Mouse (Mus musculus) cerebellum, adult 8-10 months (tissue): ENCODE results near the gene Mzf1.

Experiments
- DNase-seq: peaks from one replicate; pipeline ENCODE4 v3.0.0; 2022

The Mzf1 gene

DNA sequence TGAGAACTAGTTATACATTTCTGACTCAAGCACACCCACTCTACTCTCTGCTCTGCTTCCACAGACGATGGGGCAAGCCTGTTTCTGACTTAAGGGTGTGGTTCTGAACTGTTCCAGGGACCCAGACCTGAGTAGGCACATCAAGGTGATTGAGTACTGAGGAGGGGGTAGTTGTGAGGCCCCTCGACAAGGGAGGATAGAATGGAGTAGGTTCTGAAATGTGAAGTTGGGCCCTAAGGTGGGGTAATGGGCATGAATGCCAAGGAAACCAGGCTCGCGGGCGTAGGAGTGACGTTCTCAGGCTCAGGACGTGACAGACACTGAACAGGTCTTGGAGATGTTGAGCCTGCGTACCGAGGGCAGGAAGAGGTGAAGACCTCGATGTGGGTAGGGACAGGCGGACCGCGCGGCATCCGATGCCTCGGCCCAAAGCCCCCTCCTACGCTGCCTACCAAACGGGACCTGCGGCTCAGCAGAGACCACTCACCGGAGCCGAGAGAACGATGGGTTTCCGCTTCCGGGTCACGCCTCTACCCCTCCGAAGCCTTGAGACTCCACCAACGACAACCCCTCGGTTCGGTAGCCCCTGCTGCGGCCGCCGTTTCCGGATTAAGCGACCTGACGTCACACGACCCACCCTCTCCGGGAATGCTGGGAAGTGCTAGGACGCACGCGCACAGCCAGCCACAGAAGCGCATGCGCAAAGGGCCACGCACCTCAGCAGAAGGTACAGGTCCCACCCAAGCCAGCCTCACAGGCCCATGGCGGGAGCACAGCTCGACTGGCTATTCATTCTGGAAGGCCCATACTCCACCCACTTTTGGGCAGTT, 20.2 kb downstream of the Mzf1 start, which contains the start of gene Chmp2a:
Gene Chmp2a, minus strand, starts transcription at position 660 of the 830 bp plus-strand sequence.
- DNase-seq = peak; percentile 97

GRCm38 (mm10) chr7:13033451-13034147, 21.0 kb downstream of the Mzf1 start:
- peak; percentile 28 for DNase-seq

- no peak for DNase-seq
These were observed 22.0 kb downstream of the Mzf1 start for GRCm38 (mm10) chr7:13032541-13032940.

GRCm38 (mm10) chr7:13031983-13032382, 22.6 kb downstream of the Mzf1 start:
- no peak for DNase-seq

DNA sequence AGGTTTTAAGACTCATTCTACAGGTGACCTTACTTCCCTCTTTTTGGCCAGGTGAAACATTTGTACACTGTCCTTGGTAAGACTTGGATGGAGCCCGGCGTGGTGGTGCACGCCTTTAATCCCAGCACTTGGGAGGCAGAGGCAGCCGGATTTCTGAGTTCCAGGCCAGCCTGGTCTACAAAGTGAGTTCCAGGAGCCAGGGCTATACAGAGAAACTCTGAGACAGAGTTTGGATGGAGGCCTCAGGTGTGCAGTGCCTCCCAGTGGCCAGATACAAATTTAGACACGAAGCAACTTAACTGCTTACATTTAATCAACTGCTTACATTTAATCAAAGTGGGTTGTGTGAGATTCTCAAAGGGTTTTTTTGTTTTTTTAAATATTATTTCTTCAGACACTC, 23.5 kb downstream of the Mzf1 start:
- DNase-seq = no peak

GRCm38 (mm10) chr7:13028986-13029385, 25.6 kb downstream of the Mzf1 start:
- no peak for DNase-seq

- DNase-seq = no peak
These were observed 29.0 kb downstream of the Mzf1 start for GRCm38 (mm10) chr7:13025511-13026112.

- DNase-seq = peak; percentile 82
These were observed 29.8 kb downstream of the Mzf1 start for GRCm38 (mm10) chr7:13024805-13025204.

- DNase-seq = peak; percentile 98
These were observed 30.4 kb downstream of the Mzf1 start for GRCm38 (mm10) chr7:13023928-13024731.

DNA sequence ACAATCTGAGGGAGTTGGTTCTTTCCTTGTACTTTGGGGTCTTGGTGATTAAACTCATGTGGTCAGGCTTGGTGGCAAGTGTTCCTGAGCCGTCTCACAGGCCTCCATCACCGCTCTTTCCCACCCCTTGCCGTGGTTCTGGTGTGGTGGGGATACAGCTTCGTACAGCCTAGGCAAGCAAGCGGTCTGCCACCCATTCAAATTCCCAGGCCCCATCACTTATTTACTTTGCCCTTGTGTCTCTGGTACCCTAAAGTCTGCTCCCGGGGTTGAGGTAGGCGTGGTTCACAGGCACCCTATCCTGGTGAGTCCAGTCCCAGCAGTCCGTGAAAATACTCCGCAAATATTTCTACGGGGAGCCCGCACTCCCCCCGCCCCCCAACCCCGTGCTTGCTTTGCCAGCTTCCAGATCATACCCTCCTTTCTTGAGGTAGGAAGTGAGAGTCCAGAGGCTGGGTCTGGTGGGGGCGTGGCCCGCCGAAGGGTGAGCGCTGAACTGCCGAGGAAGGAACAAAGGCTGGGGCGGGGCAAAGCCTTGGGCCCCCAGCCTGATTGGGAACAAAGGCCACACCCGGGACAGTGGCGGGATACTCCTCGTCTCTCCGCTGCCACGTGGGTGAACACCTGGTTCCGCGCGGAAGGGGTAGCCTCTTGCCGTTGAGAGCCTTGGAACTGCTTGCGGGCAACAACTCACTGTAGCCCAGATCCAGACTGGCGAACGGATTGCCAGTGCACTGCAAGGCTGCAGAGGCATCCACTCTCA, 31.6 kb downstream of the Mzf1 start:
- peak; percentile 56 for DNase-seq

DNA sequence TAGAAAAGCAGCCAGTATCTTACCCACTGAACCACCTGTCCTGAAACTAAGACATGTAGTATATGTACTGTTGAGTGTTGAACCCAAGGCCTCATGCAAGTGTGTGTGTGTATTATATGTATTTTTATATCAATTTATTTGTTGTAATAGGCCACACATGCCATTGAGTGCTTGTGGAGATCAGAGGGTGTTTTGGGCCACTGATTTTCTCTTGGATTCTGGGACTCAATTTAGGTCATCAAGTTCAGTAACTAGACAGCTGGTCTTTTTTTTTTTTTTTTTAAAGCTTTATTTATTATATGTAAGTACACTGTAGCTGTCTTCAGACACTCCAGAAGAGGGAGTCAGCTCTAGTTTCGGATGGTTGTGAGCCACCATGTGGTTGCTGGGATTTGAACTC, 39.3 kb downstream of the Mzf1 start:
- no peak for DNase-seq

GRCm38 (mm10) chr7:13014275-13014839, 40.2 kb downstream of the Mzf1 start:
- no peak for DNase-seq

GRCm38 (mm10) chr7:13013671-13014070, 40.9 kb downstream of the Mzf1 start:
- DNase-seq = no peak

DNA sequence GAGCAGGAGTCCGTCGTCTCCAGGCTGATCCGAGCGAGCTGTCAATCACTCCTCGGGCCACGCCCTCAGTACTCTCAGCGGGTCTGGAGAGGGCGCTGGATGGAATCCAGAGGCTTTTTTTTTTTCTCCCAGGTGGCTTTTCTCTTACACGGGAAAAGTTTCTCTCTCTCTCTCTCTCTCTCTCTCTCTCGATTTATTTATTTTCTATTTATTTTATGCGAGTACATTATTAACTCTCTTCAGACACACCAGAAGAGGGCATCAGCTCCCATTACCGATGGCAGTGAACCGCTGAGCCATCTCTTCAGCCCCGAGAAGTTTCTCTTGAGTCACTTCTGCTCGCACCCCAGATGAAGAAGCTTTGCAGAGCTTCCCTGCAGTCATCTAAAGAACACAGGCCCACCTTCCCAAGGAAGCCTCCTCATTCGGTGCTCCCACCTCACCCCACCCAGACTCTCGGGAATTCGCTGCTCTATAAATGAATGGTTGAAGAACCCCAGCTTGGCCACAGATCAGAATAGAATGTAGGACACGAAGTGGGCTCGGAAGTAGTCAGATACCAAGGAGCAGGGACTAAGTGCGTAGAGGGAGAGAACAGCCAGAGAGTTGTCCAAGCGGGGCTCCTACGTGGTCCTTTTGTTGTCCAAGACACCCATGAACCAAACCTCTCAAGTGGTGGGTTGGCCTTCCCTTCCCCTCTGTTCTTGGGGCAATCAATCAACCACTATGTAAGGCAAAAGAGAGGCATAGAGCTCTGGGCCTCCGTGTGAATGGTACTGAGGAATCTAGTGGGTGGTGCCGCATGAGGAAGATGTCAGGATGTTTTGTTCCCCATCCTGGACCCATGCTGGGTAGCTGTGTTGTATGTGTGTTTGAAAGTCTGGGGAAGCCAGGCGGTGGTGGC, 44.3 kb downstream of the Mzf1 start, which contains the start of gene Zbtb45:
Gene Zbtb45, minus strand, starts transcription at position 30 of the 904 bp plus-strand sequence.
- DNase-seq = peak; percentile 33

GRCm38 (mm10) chr7:13009143-13010004, 45.2 kb downstream of the Mzf1 start:
- DNase-seq = peak; percentile 94

- DNase-seq = peak; percentile 21
These were observed 47.0 kb downstream of the Mzf1 start for GRCm38 (mm10) chr7:13007341-13008092.

DNA sequence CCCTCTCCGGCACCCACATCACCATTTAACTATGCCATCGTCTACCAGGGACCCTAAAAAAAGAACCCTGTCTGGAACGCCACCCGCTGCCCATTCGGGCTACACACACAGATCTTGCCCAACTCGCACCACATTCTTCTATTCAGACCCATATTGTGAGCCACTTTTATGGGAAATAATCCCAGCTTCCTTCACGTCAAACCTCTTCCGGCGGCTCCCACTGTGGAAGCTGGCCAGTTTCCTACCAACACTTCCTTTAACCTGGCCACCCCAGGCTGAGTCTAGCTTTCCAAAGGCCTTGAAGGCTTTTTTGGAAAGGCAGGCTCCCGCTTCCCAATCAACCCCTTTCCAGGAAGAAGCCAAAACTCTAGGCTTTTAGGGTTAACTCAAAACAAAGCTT, 48.0 kb downstream of the Mzf1 start:
- DNase-seq = no peak

DNA sequence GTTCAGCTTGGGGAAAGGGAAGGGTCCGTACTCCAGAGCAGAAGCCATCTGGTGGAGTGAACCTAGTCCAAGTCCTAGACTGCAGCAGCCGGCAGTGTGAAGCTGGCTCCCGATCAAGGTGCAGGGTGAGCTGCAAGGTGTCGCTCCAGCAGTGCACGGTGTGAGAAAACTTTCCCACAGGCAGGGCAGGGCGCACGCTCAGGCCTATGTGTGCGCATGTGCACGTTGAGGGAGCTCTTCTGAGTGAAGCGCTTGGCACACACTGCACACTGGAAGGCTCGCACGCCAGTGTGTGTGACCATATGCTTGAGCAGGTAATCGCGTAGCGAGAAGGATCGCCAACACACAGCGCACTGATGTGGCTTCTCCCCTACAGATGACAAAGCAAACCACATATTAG, 48.6 kb downstream of the Mzf1 start:
- DNase-seq = no peak

GRCm38 (mm10) chr7:13003380-13003779, 51.2 kb downstream of the Mzf1 start:
- no peak for DNase-seq
